ENCODE assay signal across 22 mouse cellular contexts in genomic region chr4:102907843-102908427, GRCm38 (mm10).
DNase-seq lines count a peak whose midpoint lies in the region; ATAC-seq and TF ChIP-seq lines count a peak whose summit lies in the region.
"Had no signal": no experiment of that assay in that cellular context is flagged by ENCODE, and none has a peak within 500 bp of the region (broad histone marks: within the 10 kb centered on the region; RNA-seq: fewer than 3 reads in every experiment).

No protein-coding gene starts in this region.

- no peak for TF ChIP-seq CTCF in lung, embryonic 14.5 days (IDR thresholded peaks at IDR 0.05; ENCODE audit: low read depth)

- no peak overlapping the region for H3K27ac ChIP-seq in lung, embryonic 14.5 days (ENCODE audit: low read depth)
- H3K27ac ChIP-seq in embryonic facial prominence, embryonic 10.5 days (replicated peaks), result no peak overlapping the region
- H3K27ac ChIP-seq in hindbrain, embryonic 16.5 days (ENCODE audit: low read depth, low read length), result no peak overlapping the region
- H3K27ac ChIP-seq: forebrain, embryonic 13.5 days; heart, adult 2 months; limb, embryonic 12.5 days; liver, embryonic 12.5 days; stomach, embryonic 15.5 days had no signal

- peak; percentile 60 for ATAC-seq in CD4-positive, CD25-positive, alpha-beta regulatory T cell, adult 4 months
- peak; percentile 66; the same call in 1 of the 2 replicates for ATAC-seq in lung, embryonic 14.5 days (ENCODE audit: insufficient read depth)
- no peak for ATAC-seq in hindbrain, embryonic 16.5 days
- ATAC-seq: forebrain, embryonic 13.5 days; liver, embryonic 12.5 days; Patski had no signal

- no peaks in the 10 kb centered on the region for H3K9me3 ChIP-seq in lung, embryonic 14.5 days (ENCODE audit: low read depth, low read length)
- H3K9me3 ChIP-seq in embryonic facial prominence, embryonic 10.5 days, result no peaks in the 10 kb centered on the region
- H3K9me3 ChIP-seq in hindbrain, embryonic 16.5 days (ENCODE audit: control insufficient read depth, low read length), result no peaks in the 10 kb centered on the region
- H3K9me3 ChIP-seq: forebrain, embryonic 13.5 days; limb, embryonic 12.5 days; liver, embryonic 12.5 days; stomach, embryonic 15.5 days had no signal

- no peaks in the 10 kb centered on the region for H3K27me3 ChIP-seq in lung, embryonic 14.5 days (ENCODE audit: insufficient read depth, low read length)
- H3K27me3 ChIP-seq in embryonic facial prominence, embryonic 10.5 days (replicated peaks; ENCODE audit: low read depth, poor library complexity, severe bottlenecking), result no peaks in the 10 kb centered on the region
- no peaks in the 10 kb centered on the region for H3K27me3 ChIP-seq in hindbrain, embryonic 16.5 days (replicated peaks; ENCODE audit: control insufficient read depth, insufficient read depth, low read length)
- H3K27me3 ChIP-seq: forebrain, embryonic 13.5 days; limb, embryonic 12.5 days; liver, embryonic 12.5 days; Patski; stomach, embryonic 15.5 days had no signal

- H3K4me2 ChIP-seq in lung, embryonic 14.5 days, result no peak overlapping the region
- H3K4me2 ChIP-seq in hindbrain, embryonic 16.5 days (ENCODE audit: low read length), result no peak overlapping the region
- H3K4me2 ChIP-seq: forebrain, embryonic 13.5 days; limb, embryonic 12.5 days; liver, embryonic 12.5 days; stomach, embryonic 15.5 days had no signal

- no peaks in the 10 kb centered on the region for H3K4me1 ChIP-seq in lung, embryonic 14.5 days (ENCODE audit: insufficient read depth)
- no peaks in the 10 kb centered on the region for H3K4me1 ChIP-seq in embryonic facial prominence, embryonic 10.5 days
- no peaks in the 10 kb centered on the region for H3K4me1 ChIP-seq in hindbrain, embryonic 16.5 days (ENCODE audit: control insufficient read depth, insufficient read depth, low read depth, low read length)
- H3K4me1 ChIP-seq: forebrain, embryonic 13.5 days; limb, embryonic 12.5 days; liver, embryonic 12.5 days; stomach, embryonic 15.5 days had no signal

- no peak overlapping the region for H3K9ac ChIP-seq in lung, embryonic 14.5 days
- no peak overlapping the region for H3K9ac ChIP-seq in hindbrain, embryonic 16.5 days (ENCODE audit: low read depth, low read length)
- H3K9ac ChIP-seq: forebrain, embryonic 13.5 days; limb, embryonic 12.5 days; liver, embryonic 12.5 days; stomach, embryonic 15.5 days had no signal

- peak; percentile 25 for DNase-seq in heart, adult 11 months
- DNase-seq in heart, postnatal 10 days, result no peak
- DNase-seq in lung, embryonic 14.5 days, result peak; percentile 60
- DNase-seq in lung, postnatal 36 days, result peak; percentile 72
- DNase-seq in natural killer cell, adult 2 months (ENCODE audit: low spot score in 2 of 2), result no peak
- no peak for DNase-seq in embryonic facial prominence, embryonic 10.5 days (ENCODE audit: low spot score)
- DNase-seq: adrenal gland, postnatal 36 days; cerebellum, adult 18-20 months; cerebellum, postnatal 36 days; gastrocnemius, postnatal 10 days; heart, adult 2 months; kidney, postnatal 4 days; midbrain, embryonic 14.5 days; retina, postnatal 1 day; thymus, adult 2 months had no signal

- WGBS in lung, embryonic 14.5 days, result 49% methylated on average over 7 of the region's 7 CpGs
- WGBS in embryonic facial prominence, embryonic 10.5 days, result 84% methylated on average over 7 of the region's 7 CpGs
- WGBS in hindbrain, embryonic 16.5 days, result 82% methylated on average over 7 of the region's 7 CpGs

- no peak overlapping the region for H3K4me3 ChIP-seq in lung, embryonic 14.5 days (ENCODE audit: low read depth, low read length)
- H3K4me3 ChIP-seq in embryonic facial prominence, embryonic 10.5 days, result no peak overlapping the region
- no peak overlapping the region for H3K4me3 ChIP-seq in hindbrain, embryonic 16.5 days (ENCODE audit: low read length)
- H3K4me3 ChIP-seq: forebrain, embryonic 13.5 days; heart, adult 2 months; limb, embryonic 12.5 days; liver, embryonic 12.5 days; stomach, embryonic 15.5 days had no signal

- no peaks in the 10 kb centered on the region for H3K36me3 ChIP-seq in lung, embryonic 14.5 days (ENCODE audit: insufficient read depth)
- H3K36me3 ChIP-seq in embryonic facial prominence, embryonic 10.5 days (replicated peaks), result no peaks in the 10 kb centered on the region
- H3K36me3 ChIP-seq in hindbrain, embryonic 16.5 days (ENCODE audit: control insufficient read depth, insufficient read depth, low read length), result peaks cover 4% of the 10 kb centered on the region; the same call in 1 of the 2 replicates
- H3K36me3 ChIP-seq: limb, embryonic 12.5 days; liver, embryonic 12.5 days; stomach, embryonic 15.5 days had no signal

- intact Hi-C loops in heart, postnatal 10 days (cut with DNase I), result no loop called here

Comparison
In these comparisons a context has a peak if more than half of its experiments do, and no peak if none do; other contexts are left out.
1. DNase-seq: peak in heart, adult 11 months (single experiment), lung, embryonic 14.5 days (single experiment) and lung, postnatal 36 days (single experiment); none in heart, postnatal 10 days (0 of 2), natural killer cell, adult 2 months (0 of 2) and embryonic facial prominence, embryonic 10.5 days (single experiment).